Mouse (Mus musculus): ENCODE measurements around the gene Gm45713. TPM values are rescaled to one million over a fixed set of nuclear protein-coding genes. Genes with fewer than 3 reads are reported as not detected.
"Not testable (repeated sequence)": the region's sequence is repeated elsewhere in the genome, so short reads cannot be mapped to it uniquely, and the experiment has no call there.

Gm45713 gene
- polyA plus RNA-seq, 1 experiment from 2014 or later, result not detected

- 5% methylated on average over 35 of the region's 35 CpGs for WGBS
- peaks cover 17% of the 10 kb centered on the region for H3K4me1 ChIP-seq
- no peaks in the 10 kb centered on the region for H3K9me3 ChIP-seq
- peak; percentile 92 for DNase-seq (ENCODE audit: low spot score)
- H3K4me3 ChIP-seq, result peak overlapping the region; percentile 51
- H3K27me3 ChIP-seq (replicated peaks; ENCODE audit: low read depth, poor library complexity, severe bottlenecking), result peaks cover 47% of the 10 kb centered on the region
- peaks cover 42% of the 10 kb centered on the region for H3K36me3 ChIP-seq (replicated peaks)
- H3K27ac ChIP-seq (replicated peaks), result peak overlapping the region; percentile 42
Observed at GRCm38 (mm10) chr7:45161612-45162473, 25.8 kb upstream of the Gm45713 start.

- WGBS, result 91% methylated on average over 3 of the region's 3 CpGs
- Histone ChIP-seq H3K4me3 (no peak overlapping the region), H3K36me3 (replicated peaks) (peaks cover 50% of the 10 kb centered on the region), H3K9me3 (no peaks in the 10 kb centered on the region), H3K4me1 (peaks cover 17% of the 10 kb centered on the region), H3K27me3 (replicated peaks; ENCODE audit: low read depth, poor library complexity, severe bottlenecking) (peaks cover 37% of the 10 kb centered on the region), H3K27ac (replicated peaks) (no peak overlapping the region)
- no peak for DNase-seq (ENCODE audit: low spot score)
Observed at GRCm38 (mm10) chr7:45160866-45161265, 24.8 kb upstream of the Gm45713 start.

- Histone ChIP-seq H3K4me3 (no peak overlapping the region), H3K27me3 (replicated peaks; ENCODE audit: low read depth, poor library complexity, severe bottlenecking) (peaks cover 32% of the 10 kb centered on the region), H3K9me3 (no peaks in the 10 kb centered on the region), H3K4me1 (peaks cover 17% of the 10 kb centered on the region), H3K27ac (replicated peaks) (no peak overlapping the region), H3K36me3 (replicated peaks) (peaks cover 50% of the 10 kb centered on the region)
- 90% methylated on average over 6 of the region's 6 CpGs for WGBS
- DNase-seq (ENCODE audit: low spot score), result no peak
Observed at GRCm38 (mm10) chr7:45160316-45160800, 24.3 kb upstream of the Gm45713 start.

GRCm38 (mm10) chr7:45158991-45159390 is 23.0 kb upstream of the Gm45713 start:
- Histone ChIP-seq H3K36me3 (replicated peaks) (peaks cover 50% of the 10 kb centered on the region), H3K27ac (replicated peaks) (no peak overlapping the region), H3K4me3 (no peak overlapping the region), H3K27me3 (replicated peaks; ENCODE audit: low read depth, poor library complexity, severe bottlenecking) (peaks cover 18% of the 10 kb centered on the region), H3K9me3 (no peaks in the 10 kb centered on the region), H3K4me1 (peaks cover 24% of the 10 kb centered on the region)
- no peak for DNase-seq (ENCODE audit: low spot score)
- WGBS, result 92% methylated on average over 6 of the region's 6 CpGs

GRCm38 (mm10) chr7:45157459-45157858 is 21.4 kb upstream of the Gm45713 start:
- WGBS, result 87% methylated on average over 14 of the region's 14 CpGs
- Histone ChIP-seq H3K27ac (replicated peaks) (no peak overlapping the region), H3K4me3 (no peak overlapping the region), H3K36me3 (replicated peaks) (peaks cover 50% of the 10 kb centered on the region), H3K4me1 (peaks cover 22% of the 10 kb centered on the region), H3K9me3 (no peaks in the 10 kb centered on the region), H3K27me3 (replicated peaks; ENCODE audit: low read depth, poor library complexity, severe bottlenecking) (peaks cover 3% of the 10 kb centered on the region)
- no peak for DNase-seq (ENCODE audit: low spot score)

- Histone ChIP-seq H3K4me1 (peaks cover 22% of the 10 kb centered on the region), H3K27ac (replicated peaks) (no peak overlapping the region), H3K27me3 (replicated peaks; ENCODE audit: low read depth, poor library complexity, severe bottlenecking) (no peaks in the 10 kb centered on the region), H3K36me3 (replicated peaks) (peaks cover 50% of the 10 kb centered on the region), H3K4me3 (no peak overlapping the region), H3K9me3 (no peaks in the 10 kb centered on the region)
- DNase-seq (ENCODE audit: low spot score), result no peak
- 95% methylated on average over 15 of the region's 15 CpGs for WGBS
Observed at GRCm38 (mm10) chr7:45156206-45156605, 20.2 kb upstream of the Gm45713 start.

- WGBS, result 85% methylated on average over 9 of the region's 9 CpGs
- DNase-seq (ENCODE audit: low spot score), result no peak
Observed at GRCm38 (mm10) chr7:45155590-45155989, 19.6 kb upstream of the Gm45713 start.

GRCm38 (mm10) chr7:45154993-45155514 is 19.0 kb upstream of the Gm45713 start:
- peak overlapping the region; percentile 73 for H3K4me3 ChIP-seq
- peaks cover 33% of the 10 kb centered on the region for H3K4me1 ChIP-seq
- H3K27me3 ChIP-seq (replicated peaks; ENCODE audit: low read depth, poor library complexity, severe bottlenecking), result no peaks in the 10 kb centered on the region
- peak overlapping the region; percentile 97 for H3K27ac ChIP-seq (replicated peaks)
- DNase-seq (ENCODE audit: low spot score), result no peak
- no peaks in the 10 kb centered on the region for H3K9me3 ChIP-seq
- peaks cover 38% of the 10 kb centered on the region for H3K36me3 ChIP-seq (replicated peaks)
- 80% methylated on average over 12 of the region's 12 CpGs for WGBS

More at GRCm38 (mm10) chr7:45155590-45155989, 19.6 kb upstream of the Gm45713 start:
- no peaks in the 10 kb centered on the region for H3K9me3 ChIP-seq
- H3K27me3 ChIP-seq (replicated peaks; ENCODE audit: low read depth, poor library complexity, severe bottlenecking), result no peaks in the 10 kb centered on the region
- H3K4me3 ChIP-seq, result no peak overlapping the region; the same call in 1 of the 2 replicates
- H3K36me3 ChIP-seq (replicated peaks), result peaks cover 43% of the 10 kb centered on the region
- no peak overlapping the region for H3K27ac ChIP-seq (replicated peaks)
- H3K4me1 ChIP-seq, result peaks cover 28% of the 10 kb centered on the region

- Histone ChIP-seq H3K9me3 (no peaks in the 10 kb centered on the region), H3K27me3 (replicated peaks; ENCODE audit: low read depth, poor library complexity, severe bottlenecking) (no peaks in the 10 kb centered on the region), H3K4me1 (peaks cover 40% of the 10 kb centered on the region), H3K4me3 (peak within 1 kb of the TSS; percentile 73), H3K27ac (replicated peaks) (peak within 1 kb of the TSS; percentile 97), H3K36me3 (replicated peaks) (peaks cover 34% of the 10 kb centered on the region)
- DNase-seq (ENCODE audit: low spot score), result peak; percentile 98
- WGBS, result 6% methylated on average over 69 of the region's 69 CpGs
Observed at GRCm38 (mm10) chr7:45154096-45154992, 18.3 kb upstream of the Gm45713 start, which contains the start of the genes Pih1d1 and Aldh16a1. Gene Pih1d1, plus strand, starts transcription at chr7:45154303. Gene Aldh16a1, minus strand, starts transcription at chr7:45154584.

- H3K9me3 ChIP-seq, result no peaks in the 10 kb centered on the region
- H3K4me1 ChIP-seq, result peaks cover 43% of the 10 kb centered on the region
- peak overlapping the region; percentile 97 for H3K27ac ChIP-seq (replicated peaks)
- H3K36me3 ChIP-seq (replicated peaks), result peaks cover 33% of the 10 kb centered on the region
- H3K4me3 ChIP-seq, result peak overlapping the region; percentile 73
- no peaks in the 10 kb centered on the region for H3K27me3 ChIP-seq (replicated peaks; ENCODE audit: low read depth, poor library complexity, severe bottlenecking)
- no peak for DNase-seq (ENCODE audit: low spot score)
- WGBS, result 6% methylated on average over 5 of the region's 5 CpGs
Observed at GRCm38 (mm10) chr7:45153586-45153985, 17.6 kb upstream of the Gm45713 start.

- not testable (repeated sequence) for H3K27me3 ChIP-seq (replicated peaks; ENCODE audit: low read depth, poor library complexity, severe bottlenecking); DNase-seq (ENCODE audit: low spot score); H3K9me3 ChIP-seq
- Histone ChIP-seq H3K4me1 (peaks cover 45% of the 10 kb centered on the region), H3K36me3 (replicated peaks) (peaks cover 33% of the 10 kb centered on the region), H3K27ac (replicated peaks) (peak overlapping the region; percentile 97; the same call in 1 of the 2 replicates), H3K4me3 (peak overlapping the region; percentile 73)
- 93% methylated on average over 2 of the region's 2 CpGs for WGBS
Observed at GRCm38 (mm10) chr7:45153052-45153451, 17.0 kb upstream of the Gm45713 start.

- Histone ChIP-seq H3K27ac (replicated peaks) (peak overlapping the region; percentile 75; the same call in 1 of the 2 replicates), H3K36me3 (replicated peaks) (peaks cover 35% of the 10 kb centered on the region), H3K4me3 (no peak overlapping the region), H3K27me3 (replicated peaks; ENCODE audit: low read depth, poor library complexity, severe bottlenecking) (no peaks in the 10 kb centered on the region), H3K4me1 (peaks cover 45% of the 10 kb centered on the region), H3K9me3 (no peaks in the 10 kb centered on the region)
- peak; percentile 48 for DNase-seq (ENCODE audit: low spot score)
- 49% methylated on average over 11 of the region's 11 CpGs for WGBS
Observed at GRCm38 (mm10) chr7:45151303-45151702, 15.3 kb upstream of the Gm45713 start.

Measured in embryonic facial prominence, embryonic 10.5 days (tissue).